Mouse (Mus musculus) naive thymus-derived CD4-positive, alpha-beta T cell, adult 5 months (primary cell): ENCODE measurements around the gene Ifi206. TPM values are rescaled to one million over a fixed set of nuclear protein-coding genes. Genes with fewer than 3 reads are reported as not detected.

Experiments
- polyA plus RNA-seq: library from polyadenylated mRNA; unstranded; fragments of 100-300 nt; shearing (Covaris generic); gene quantifications from one replicate; pipeline ENCODE4 v1.2.1, GENCODE M21; 2017

Ifi206 gene
- polyA plus RNA-seq = 67.5 TPM

DNA sequence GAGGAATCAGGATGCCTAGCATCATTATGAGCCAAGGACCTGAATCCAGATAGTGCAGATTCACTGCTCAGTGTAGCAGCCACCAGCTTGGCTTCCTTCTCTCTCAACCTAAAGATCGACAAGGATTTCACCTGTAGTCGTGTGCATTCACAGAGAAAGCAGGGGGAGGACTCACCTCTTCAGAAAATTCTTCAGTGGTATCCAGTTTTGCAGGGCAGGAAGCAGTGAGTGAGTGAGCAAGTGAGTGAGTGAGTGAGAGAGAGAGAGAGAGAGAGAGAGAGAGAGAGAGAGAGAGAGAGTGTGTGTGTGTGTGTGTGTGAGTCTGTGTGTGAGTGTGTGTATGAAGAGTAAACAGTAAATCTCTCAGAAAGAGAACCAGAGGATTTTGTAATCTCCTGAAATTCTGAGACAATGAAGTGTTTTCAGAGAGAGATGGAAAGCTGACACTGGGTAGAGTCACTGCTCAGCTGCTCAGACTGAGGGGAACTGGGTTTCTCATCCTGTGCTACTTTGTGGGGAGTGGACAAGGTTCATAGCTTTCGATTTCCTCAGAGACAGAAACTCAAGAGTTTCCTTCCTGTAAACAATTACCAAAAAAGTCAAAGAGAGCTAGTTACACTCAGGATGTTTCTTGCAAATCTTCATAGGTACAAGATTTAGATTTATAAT, at the start of gene Ifi206:
TSS of gene Ifi206 (minus strand) at position 230 of the 669 bp plus-strand sequence.

DNA sequence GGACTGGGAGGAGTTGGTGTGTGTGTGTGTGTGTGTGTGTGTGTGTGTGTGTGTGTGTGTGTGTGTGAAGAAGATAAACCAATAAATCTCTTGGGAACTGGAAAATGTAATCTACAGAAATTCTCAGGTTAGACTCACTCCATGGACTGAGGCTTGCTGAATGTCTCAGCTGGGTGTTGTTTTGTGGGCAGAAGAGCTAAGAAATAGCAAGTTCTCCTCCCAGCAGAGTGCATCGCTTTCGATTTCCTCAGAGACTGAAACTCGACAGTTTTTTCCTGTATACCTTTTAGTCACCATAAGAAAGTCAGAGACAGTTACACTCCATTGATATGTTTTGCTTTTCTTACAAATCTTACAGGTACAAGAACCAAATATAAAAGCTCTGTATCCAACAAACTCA, 45.0 kb upstream of the Ifi206 start, which contains the start of gene Ifi214:
TSS of gene Ifi214 (minus strand) at position 167 of the 400 bp plus-strand sequence.

Other genes starting within 250 kb of the Ifi206 start
- gene Olfr418, start 225.0 kb downstream of the Ifi206 start, polyA plus RNA-seq = not detected
- gene Mptx2, start 213.3 kb downstream of the Ifi206 start, polyA plus RNA-seq = not detected
- not detected for gene Ackr1, start 157.3 kb downstream of the Ifi206 start, polyA plus RNA-seq
- 39.1 TPM for gene Aim2, start 140.2 kb downstream of the Ifi206 start, polyA plus RNA-seq
- gene Cadm3, start 123.3 kb downstream of the Ifi206 start, polyA plus RNA-seq = not detected
- 28.3 TPM for gene Ifi214, start 44.9 kb upstream of the Ifi206 start, polyA plus RNA-seq
- 89.8 TPM for gene Ifi213, start 108.2 kb upstream of the Ifi206 start, polyA plus RNA-seq
- 109 TPM for gene Ifi209, start 139.9 kb upstream of the Ifi206 start, polyA plus RNA-seq
- gene Ifi208, start 182.6 kb upstream of the Ifi206 start, polyA plus RNA-seq = 105 TPM